Mouse (Mus musculus) kidney, adult 11 months (tissue): ENCODE measurements at regions not wholly inside any gene's neighbourhood (a gene's known extent, or its start where the extent isn't known, plus 50 kb on each side); places are given as distances from the start of the nearest gene placed in this dataset.

ENCODE experiments used
- DNase-seq: peaks from one replicate; pipeline ENCODE4 v3.0.0; 2022

DNA sequence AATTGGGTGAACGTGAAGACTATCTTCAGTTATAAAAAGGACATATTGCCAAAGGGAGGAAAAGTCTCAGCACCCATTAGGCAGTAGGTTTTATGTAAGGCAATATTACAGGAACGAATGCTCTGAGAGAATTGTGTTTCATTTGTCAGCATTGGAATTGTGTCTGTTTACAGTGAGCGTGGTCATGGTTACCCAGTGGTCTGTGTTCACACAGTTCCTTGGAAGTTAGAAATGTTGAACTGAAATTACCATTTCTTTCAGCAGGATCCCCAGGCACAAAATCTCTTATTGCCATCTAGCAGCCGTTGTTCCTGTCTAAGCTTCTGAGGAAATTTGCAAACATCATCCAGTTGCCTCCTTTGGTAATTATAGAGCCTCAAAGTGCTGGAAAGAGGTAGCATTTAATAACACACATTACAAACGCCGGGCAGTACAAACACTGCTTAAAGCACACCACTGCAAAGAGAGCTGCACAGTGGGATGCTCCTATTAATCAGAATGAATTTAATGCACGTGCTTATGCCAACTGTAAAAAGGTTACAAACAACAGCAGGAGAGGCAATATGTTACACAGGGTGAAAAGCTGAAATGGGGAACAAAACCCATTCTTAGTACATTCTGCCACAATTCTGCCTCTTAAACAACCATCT lies 555.4 kb upstream of the Marcks start:
- no peak for DNase-seq

GRCm38 (mm10) chr10:37692851-37693250 lies 554.1 kb upstream of the Marcks start:
- DNase-seq, result no peak

GRCm38 (mm10) chr10:37691939-37692338 lies 553.2 kb upstream of the Marcks start:
- DNase-seq, result no peak

GRCm38 (mm10) chr10:37683101-37683500 lies 544.4 kb upstream of the Marcks start:
- no peak for DNase-seq

- DNase-seq, result no peak
Observed at GRCm38 (mm10) chr10:37680601-37681000, 541.9 kb upstream of the Marcks start.

DNA sequence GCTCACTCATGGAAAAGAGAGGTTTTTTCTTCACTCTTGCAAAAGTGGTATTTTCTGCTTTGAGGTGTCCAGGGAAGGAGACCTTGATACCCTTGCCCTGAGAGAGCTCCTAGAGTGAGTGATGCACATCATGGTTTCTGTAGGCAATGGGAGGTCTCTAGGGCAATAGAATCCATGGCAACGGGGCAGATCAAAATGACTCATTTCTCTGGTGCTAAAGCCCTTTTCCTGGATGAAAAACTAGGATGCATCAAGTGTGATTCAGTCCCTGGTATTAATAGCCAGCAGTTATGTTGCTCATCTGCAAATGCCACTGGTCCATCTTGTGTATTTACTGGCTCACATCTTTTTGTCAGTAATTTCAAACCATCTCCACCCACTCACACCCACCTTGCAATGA lies 539.1 kb upstream of the Marcks start:
- no peak for DNase-seq

- no peak for DNase-seq
Observed at GRCm38 (mm10) chr10:37668827-37669226, 530.1 kb upstream of the Marcks start.

GRCm38 (mm10) chr10:37667031-37667745 lies 528.5 kb upstream of the Marcks start:
- DNase-seq, result no peak

DNA sequence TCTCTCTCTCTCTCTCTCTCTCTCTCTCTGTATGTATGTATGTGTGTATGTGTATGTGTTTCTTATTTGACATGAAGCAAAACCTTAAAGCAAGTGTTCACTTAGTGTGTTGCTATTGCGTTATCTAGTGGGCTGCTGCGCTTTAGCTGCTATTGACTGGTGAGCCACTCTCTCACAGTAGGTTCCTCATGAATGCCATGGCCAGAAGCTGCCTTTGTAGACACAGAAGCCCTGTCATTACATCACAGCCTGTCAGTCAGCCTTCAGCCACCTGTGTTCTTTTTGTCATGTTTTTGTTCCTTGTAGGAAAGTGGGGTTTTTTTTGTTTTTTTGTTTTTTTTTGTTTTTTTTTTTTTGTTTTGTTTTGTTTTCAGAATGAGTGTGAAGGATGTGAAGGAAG lies 527.8 kb upstream of the Marcks start:
- DNase-seq, result no peak

- peak; percentile 4 for DNase-seq
Observed at GRCm38 (mm10) chr10:37637001-37637562, 498.4 kb upstream of the Marcks start.

GRCm38 (mm10) chr10:37636421-37636820 lies 497.7 kb upstream of the Marcks start:
- no peak for DNase-seq

- no peak for DNase-seq
Observed at GRCm38 (mm10) chr10:37630403-37630802, 491.7 kb upstream of the Marcks start.

GRCm38 (mm10) chr10:37627900-37628299 lies 489.2 kb upstream of the Marcks start:
- DNase-seq, result no peak

GRCm38 (mm10) chr10:37626758-37627201 lies 488.1 kb upstream of the Marcks start:
- no peak for DNase-seq

DNA sequence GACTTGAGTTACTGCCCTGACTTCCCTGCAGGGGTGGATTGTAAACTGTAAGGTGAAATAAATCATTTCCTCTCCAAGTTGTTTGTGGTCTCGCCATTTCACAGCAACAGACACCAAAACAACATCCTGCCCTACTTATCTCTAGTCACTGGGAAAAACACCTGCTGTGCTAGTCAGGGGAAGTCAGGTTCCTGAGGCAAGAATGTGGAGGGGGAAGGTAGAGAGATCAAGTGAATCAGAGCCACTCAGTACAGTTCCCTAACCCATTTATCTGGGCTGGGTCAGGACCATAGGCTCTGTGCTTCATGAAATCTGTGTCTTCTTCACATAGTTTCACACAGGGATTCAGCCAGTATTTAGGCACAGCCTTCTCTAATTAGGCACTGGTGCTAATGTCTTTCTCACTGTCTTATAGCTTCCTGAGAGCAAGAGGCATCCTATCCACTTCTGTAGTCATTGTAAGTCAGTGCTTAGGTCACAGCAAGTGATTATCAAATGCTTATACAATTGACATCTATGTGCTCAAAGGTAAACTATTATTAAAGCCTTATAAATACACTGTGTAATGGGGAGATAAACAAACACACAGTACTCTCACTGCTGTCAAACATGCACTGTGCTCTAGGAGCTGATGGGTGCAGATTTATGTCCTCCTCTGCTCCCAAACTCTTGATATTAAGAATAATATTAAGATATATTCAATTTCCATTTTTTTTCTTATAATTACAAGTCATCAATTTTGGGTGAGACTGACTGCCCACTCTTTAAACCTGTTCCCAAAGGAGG lies 487.4 kb upstream of the Marcks start:
- no peak for DNase-seq

DNA sequence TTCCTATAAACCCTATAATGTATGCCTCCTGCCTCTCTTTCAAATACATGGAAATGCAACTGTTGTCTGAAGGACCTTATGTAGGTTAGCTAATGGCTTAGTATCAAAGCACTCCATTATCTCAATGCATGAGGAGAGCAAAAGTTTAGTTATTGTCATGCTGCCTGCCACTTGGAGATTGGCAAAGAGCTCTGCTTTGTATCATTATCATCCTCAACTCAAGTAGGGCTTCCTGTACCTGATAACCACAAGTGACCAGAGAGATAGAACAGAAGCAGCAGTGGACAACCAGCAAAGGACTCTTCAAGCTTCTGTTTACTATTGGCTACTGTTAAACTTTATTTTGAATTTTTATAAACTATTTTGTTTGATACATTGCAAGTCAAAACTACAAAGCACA lies 484.3 kb upstream of the Marcks start:
- DNase-seq, result no peak

GRCm38 (mm10) chr10:37618606-37619005 lies 479.9 kb upstream of the Marcks start:
- no peak for DNase-seq

DNA sequence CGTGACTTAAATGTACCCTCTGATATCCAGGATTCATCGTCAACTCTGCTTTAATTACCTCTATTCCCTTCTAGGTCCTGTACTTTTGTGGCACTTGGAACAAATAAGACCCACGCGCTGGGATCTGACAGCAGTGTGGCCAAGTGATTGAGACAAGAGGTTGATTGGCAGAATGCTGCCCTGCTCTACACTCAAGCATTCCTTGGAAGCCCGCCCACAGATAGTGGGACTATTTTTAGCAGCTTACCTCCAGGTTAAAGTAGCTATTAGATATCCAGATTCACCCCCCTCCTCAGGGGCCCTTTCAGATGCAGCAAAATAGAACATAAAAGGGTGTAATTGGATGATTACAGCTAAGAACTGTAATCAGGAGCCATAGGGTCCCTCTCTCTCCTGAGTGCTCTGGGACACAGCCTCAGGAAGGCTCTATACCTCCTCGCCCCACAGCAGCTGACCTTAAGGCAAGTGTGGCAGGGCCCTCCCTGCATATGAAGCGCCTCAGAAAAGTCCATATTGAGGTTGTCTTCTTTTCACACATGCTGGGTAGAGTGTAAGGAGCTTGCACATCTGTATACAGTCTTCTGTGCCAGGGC lies 479.1 kb upstream of the Marcks start:
- no peak for DNase-seq

GRCm38 (mm10) chr10:37615926-37616691 lies 477.4 kb upstream of the Marcks start:
- DNase-seq, result no peak

DNA sequence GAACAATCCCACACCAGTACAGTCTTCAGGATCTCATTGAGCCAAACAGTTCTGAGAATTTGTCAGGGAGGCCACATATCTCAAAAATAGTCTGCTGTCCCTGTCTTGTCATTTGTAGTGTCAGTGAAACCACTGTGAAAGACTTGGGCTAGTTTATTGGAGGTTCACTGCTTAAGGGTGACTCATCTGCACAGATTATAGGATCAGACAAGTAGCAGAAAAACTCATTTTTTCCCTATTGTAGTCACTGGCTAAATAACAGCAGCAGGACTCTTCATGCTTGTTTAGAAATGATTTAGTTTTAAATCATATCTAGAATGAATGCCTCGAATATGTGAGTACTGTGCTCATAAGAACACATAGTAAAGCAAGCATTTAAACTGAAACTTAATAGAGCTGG lies 475.2 kb upstream of the Marcks start:
- DNase-seq, result no peak

DNA sequence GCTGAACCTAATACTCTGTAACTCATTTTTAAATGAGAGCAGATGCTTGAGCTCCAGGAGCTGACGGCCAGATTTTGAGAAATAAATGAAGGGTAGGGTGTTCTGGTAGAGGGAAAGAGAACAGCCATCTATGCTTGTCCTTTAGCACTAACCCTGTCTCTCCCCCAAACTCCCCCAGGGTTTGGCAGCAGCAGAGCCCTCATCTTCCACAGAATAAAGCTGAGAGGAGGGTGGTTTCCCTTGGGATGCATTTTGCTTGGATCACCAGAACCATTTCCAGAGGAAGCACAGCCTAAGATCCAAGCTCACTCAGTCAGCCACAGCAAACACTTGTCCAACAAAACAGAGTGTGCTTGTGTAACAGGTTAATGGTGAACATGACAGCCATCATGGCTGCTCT lies 464.8 kb upstream of the Marcks start:
- no peak for DNase-seq

GRCm38 (mm10) chr10:37602936-37603335 lies 464.2 kb upstream of the Marcks start:
- no peak for DNase-seq
